Mouse (Mus musculus) cerebellum, postnatal 4 days (tissue): ENCODE data around the gene Tex21.
"Not testable (repeated sequence)": the region's sequence is repeated elsewhere in the genome, so short reads cannot be mapped to it uniquely, and the experiment has no call there.

Experiments used
- DNase-seq, 2 experiments: peaks; one replicate each; pipeline ENCODE4 v3.0.0; 2022; ENCODE audit warnings: low spot score in 2 of 2, mixed read lengths in 1 of 2

Tex21 gene

DNA sequence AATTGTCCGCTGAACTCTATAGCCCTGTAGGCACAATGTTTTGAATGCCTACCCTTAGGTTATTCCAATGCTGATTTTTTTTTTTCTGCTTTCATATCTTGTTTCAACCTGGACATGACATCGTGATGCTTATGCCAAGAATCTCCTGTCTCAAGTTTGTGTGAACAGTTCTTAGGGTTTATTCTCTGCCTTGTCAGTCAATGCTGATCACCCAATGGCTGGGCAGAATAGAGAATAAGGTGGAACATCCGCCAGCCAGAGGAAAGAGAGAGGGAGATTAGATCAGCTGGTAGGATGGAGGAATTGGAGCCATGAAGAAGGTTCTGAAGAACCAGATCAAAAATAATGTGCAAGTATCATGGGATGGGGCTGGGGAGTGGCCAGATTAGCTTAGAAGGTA is 14.1 kb upstream of the Tex21 start:
- no peak for DNase-seq

DNA sequence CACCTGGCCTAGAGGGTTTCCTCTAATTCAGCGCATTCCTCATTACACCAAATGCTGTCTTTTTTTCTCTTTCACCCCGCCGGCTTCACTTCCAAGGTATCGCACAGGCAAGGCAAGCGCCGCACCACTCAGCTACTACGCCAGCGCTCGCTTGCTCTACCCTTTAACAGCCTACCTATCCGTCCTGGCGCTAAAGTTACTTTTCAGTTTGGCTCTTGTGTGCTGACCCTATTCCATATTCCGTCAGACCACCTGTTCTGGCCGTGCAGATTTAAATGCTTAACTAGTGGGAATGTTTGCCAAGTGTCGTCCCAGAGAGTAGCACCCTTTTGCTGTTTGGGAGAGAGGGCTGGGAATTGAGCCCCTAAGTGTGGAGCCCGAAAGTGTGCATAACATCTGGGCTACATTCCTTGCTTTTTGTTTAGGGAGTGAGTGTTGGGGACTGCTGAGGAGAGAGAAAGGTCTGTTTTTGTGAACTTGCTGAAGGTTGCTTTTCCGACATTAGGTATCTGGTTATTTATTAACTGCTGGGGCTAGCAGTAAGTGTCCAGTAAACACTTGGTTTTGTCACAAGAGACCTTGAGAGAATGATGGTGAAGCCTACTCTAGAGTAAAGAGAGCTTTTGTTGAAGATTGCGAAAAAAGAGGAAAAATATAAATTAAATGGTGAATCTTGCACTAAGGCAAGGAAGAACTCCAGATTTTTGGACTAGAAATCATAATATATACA is 9.7 kb upstream of the Tex21 start:
- DNase-seq: no peak

GRCm38 (mm10) chr12:76255499-76255875 is 8.9 kb upstream of the Tex21 start:
- DNase-seq: no peak

- peak; percentile 68 to 88 for DNase-seq
Observed at GRCm38 (mm10) chr12:76254725-76255498, 8.4 kb upstream of the Tex21 start, which contains the start of gene Mthfd1. Mthfd1 (plus strand) TSS chr12:76255298.

DNA sequence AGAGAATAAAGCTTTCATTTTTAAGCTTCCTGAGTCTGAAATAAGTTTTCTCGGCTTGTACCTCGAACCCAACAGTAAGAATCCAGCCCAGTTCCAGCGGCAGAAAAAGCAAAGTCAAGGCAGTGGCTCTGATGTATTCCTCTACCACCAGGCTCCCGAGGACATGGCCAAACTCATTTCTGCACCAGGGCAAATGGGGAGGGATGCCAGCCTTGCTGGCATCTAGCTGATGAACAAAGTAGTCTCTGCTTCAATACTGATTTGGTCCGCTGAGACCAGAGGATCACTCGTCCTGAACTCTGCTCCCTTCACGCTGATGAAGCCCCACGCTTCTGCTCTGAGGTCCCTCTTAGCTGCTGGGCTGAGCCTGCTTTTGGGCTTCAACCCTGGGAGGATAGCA is 7.4 kb upstream of the Tex21 start:
- no peak for DNase-seq

DNA sequence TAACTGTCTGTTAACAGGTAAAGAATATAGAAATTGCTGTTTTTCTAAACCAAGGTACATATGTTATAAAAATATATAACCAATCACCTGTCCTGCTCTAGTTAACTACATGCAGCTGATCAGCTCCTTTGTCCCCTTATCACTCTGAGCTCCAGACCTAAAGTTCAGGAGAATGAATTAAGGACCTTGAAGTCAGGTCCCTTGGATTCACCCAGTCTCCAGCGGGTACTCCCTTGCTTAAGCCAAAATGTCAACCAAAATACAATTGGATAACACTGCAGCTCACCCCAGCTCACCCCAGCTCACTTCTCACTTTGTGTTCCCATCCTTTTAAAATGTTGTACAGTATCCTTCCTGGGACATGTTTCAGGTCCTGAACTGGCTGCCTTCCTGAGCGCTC is 7.0 kb upstream of the Tex21 start:
- DNase-seq: no peak

DNA sequence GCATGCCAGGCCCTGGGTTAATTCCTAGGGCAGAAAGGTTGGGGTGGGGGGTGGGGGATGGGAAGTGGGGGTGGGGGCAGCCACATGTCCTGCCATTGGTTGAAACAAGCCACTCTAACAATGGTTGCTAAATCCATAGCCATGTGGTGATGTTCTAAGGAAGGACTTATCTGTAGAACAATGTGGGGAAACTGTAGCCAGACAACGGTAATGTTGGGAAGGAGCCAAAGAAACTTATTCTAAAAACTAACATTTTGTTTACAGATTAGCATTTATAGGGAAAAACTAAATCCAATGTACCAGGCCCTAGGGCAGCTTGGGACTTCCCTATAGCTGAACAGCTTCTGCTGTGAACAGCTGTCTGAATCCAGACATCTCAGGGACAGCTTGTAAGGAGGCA is 6.5 kb upstream of the Tex21 start:
- DNase-seq: no peak

GRCm38 (mm10) chr12:76244981-76245380 is 1.6 kb downstream of the Tex21 start:
- no peak for DNase-seq

- no peak for DNase-seq
Observed at GRCm38 (mm10) chr12:76241833-76242232, 4.7 kb downstream of the Tex21 start.

DNA sequence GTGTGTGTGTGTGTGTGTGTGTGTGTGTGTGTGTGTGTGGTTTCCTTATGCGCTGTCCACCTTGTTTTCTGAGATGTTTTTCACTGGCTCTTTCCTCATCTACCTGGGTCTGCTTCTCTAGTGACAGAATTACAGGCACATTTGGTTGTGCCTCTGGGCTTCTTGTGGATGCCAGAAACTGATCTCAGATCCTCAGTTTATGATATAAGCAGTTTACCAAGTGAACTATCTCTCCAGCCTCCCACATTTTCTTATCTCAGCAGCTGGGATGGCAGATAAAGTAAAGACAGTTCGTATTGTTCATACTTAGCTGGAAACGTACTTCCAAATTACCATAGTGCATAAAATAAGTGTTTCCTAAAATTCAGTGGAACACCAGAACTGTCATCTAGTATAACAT is 5.5 kb downstream of the Tex21 start:
- DNase-seq: no peak

- DNase-seq: no peak
Observed at GRCm38 (mm10) chr12:76240670-76241069, 5.9 kb downstream of the Tex21 start.

DNA sequence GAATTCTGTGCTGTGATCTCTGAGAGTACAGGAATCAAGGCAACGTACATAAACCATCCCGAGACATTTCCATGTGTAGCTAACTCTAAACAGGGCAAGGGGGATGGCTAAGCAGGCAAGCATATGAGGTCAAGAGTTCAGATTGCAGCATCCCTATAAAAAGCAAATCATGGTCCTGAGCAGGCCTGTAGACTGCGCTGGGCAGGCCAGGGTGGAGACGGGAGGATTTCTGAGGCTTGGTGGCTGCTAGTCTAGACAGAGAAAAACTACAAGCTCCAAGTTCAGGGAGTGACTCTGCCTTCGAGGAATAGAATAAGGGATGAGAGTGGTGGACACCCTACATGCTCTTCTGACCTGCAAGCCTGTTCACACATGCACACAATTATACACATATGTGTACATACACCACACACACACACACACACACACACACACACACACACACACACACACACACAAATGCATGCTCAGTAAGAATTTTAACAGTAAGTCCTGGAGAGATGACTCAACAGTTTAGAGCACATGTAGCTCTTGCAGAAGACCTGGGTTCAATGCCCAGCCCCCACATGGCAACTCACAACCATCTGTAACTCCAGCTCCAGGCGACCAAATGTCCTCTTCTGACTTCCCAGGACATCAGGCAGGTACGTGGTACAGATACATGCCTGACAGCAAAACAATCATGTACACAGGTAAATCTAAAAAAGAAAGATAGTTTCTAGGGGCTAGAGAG is 6.5 kb downstream of the Tex21 start:
- DNase-seq: no peak

- no peak for DNase-seq
Observed at GRCm38 (mm10) chr12:76239145-76239838, 7.3 kb downstream of the Tex21 start.

GRCm38 (mm10) chr12:76235253-76235652 is 11.3 kb downstream of the Tex21 start:
- no peak for DNase-seq

DNA sequence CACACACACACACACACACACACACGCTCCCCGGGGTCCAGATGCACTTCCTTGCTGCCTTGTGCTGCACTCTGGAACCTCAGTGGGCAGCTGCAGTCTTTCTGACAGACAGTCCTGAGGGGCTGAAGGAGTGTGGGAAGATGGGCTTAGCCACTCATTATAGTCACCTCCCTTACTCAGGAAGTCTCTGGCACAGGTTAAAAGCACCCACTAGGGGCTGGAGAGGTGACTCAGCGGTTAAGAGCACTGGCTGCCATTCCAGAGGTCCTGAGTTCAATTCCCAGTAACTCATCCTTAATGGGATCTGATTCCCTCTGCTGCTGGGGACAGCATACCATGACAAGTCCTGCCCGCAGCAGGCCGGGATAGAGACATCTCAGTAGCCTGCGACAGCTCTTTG is 15.9 kb downstream of the Tex21 start:
- DNase-seq: no peak

DNA sequence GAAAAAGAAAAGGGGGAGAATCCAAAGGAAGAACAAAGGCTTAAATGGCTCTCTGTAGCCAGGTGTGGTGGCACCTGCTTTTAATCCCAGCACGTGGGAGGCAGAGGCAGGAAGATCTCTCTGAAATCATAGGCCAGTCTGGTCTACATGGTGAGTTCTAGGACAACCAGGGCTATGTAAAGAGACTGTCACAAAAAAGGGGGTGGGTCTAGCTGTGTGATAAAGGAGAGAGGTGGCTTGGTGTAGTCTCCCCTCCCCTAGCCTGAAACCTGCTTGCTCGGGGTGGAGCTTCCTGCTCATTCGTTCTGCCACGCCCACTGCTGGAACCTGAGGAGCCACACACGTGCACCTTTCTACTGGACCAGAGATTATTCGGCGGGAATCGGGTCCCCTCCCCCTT is 24.4 kb downstream of the Tex21 start:
- not testable (repeated sequence) for DNase-seq

DNA sequence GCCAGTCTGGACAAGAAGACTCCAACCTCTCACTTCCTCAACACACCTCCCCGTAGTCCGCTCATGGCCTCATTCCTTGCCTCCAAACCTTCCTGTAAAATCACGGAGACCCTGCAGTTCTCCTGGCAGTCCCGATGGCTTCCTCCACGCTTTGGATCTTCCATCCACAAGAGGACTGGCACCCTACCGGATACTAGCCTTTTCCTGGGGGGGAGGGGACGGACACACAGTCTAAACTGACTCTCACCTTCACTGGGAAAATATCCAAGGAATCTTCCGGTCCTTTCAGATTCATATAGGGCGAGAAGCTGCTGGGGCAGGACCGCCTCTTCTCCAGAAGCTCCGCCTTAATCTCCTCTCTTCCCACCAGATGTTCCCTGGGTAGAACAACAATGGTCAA is 29.8 kb downstream of the Tex21 start:
- DNase-seq: no peak

DNA sequence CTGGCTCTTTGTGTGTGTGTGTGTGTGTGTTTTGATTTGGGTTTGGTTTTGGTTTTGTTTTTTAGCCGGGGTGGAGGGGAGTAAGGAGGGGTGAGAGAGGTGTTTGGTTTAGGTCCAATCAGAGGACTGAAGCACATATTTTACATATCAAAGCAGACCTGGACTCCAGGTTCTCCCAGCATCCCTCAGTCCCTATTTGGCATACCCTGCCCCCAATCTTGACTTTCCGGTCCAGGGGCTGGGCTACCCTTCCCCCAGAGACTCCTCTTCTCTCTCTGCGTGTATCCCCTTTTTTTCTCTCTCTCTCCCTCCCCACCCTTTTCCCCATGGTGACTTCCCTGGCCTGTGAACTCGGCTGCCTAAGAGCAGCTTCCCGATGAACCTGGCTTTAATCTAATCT is 31.4 kb downstream of the Tex21 start:
- no peak for DNase-seq

- DNase-seq: no peak
Observed at GRCm38 (mm10) chr12:76209429-76209974, 37.0 kb downstream of the Tex21 start.

- no peak for DNase-seq
Observed at GRCm38 (mm10) chr12:76200326-76200725, 46.2 kb downstream of the Tex21 start.

- DNase-seq: no peak
Observed at GRCm38 (mm10) chr12:76197071-76197470, 49.5 kb downstream of the Tex21 start.

DNA sequence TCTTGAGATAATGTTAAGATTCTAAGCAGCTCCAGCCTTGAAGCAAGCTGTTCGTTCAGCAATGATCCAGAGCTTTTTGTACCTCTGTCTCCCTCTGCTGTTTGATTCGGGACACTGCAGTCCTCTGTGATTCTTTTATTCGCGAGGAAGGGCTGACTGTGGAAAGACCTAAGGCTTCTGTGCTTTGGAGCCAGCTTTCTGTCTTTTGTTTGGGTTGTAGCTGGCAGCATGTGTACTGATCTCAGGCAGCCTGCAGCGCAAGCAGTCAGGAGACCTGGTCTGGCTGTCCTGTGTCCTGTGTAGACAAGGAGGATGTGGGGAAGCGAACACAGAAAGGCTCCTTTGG is 49.9 kb downstream of the Tex21 start:
- DNase-seq: peak; percentile 52 to 78
